Mouse (Mus musculus): ENCODE measurements around the gene Pip5k1b. TPM values are rescaled to one million over a fixed set of nuclear protein-coding genes. Genes with fewer than 3 reads are reported as not detected.

Pip5k1b gene
- polyA plus RNA-seq, 1 experiment, result 23.3 TPM

GRCm38 (mm10) chr19:24308305-24308705 is 247.4 kb downstream of the Pip5k1b start:
- TF ChIP-seq POLR2A (IDR thresholded peaks at IDR 0.05; ENCODE audit: low read depth, low read length), result no peak
- no peak for TF ChIP-seq CTCF (IDR thresholded peaks at IDR 0.05; ENCODE audit: extremely low read depth, insufficient read length, insufficient replicate concordance, low read depth, low read length)
- peaks cover 14% of the 10 kb centered on the region for H3K36me3 ChIP-seq (ENCODE audit: control insufficient read depth, insufficient read depth, low read length)

GRCm38 (mm10) chr19:24307271-24308221 is 248.1 kb downstream of the Pip5k1b start:
- TF ChIP-seq POLR2A (IDR thresholded peaks at IDR 0.05; ENCODE audit: low read depth, low read length), result no peak
- TF ChIP-seq CTCF (IDR thresholded peaks at IDR 0.05; ENCODE audit: extremely low read depth, insufficient read length, insufficient replicate concordance, low read depth, low read length), result no peak
- Histone ChIP-seq H3K4me3 (ENCODE audit: low read depth, low read length) (no peak overlapping the region), H3K27ac (ENCODE audit: insufficient read depth, low read depth, low read length) (no peak overlapping the region), H3K4me1 (ENCODE audit: control insufficient read depth, insufficient read depth, insufficient read length, low read length) (no peaks in the 10 kb centered on the region), H3K36me3 (ENCODE audit: control insufficient read depth, insufficient read depth, low read length) (peaks cover 15% of the 10 kb centered on the region), H3K27me3 (ENCODE audit: control insufficient read depth, insufficient read depth, low read length) (no peaks in the 10 kb centered on the region)
- 80% methylated on average over 13 of the region's 13 CpGs for WGBS

More at GRCm38 (mm10) chr19:24308305-24308705, 247.4 kb downstream of the Pip5k1b start:
- Histone ChIP-seq H3K27me3 (ENCODE audit: control insufficient read depth, insufficient read depth, low read length) (no peaks in the 10 kb centered on the region), H3K4me1 (ENCODE audit: control insufficient read depth, insufficient read depth, insufficient read length, low read length) (no peaks in the 10 kb centered on the region), H3K4me3 (ENCODE audit: low read depth, low read length) (no peak overlapping the region), H3K27ac (ENCODE audit: insufficient read depth, low read depth, low read length) (no peak overlapping the region)
- 65% methylated on average over 5 of the region's 5 CpGs for WGBS

GRCm38 (mm10) chr19:24306351-24306750 is 249.3 kb downstream of the Pip5k1b start:
- no peak overlapping the region for H3K27ac ChIP-seq (ENCODE audit: insufficient read depth, low read depth, low read length)
- H3K4me3 ChIP-seq (ENCODE audit: low read depth, low read length), result no peak overlapping the region
- H3K36me3 ChIP-seq (ENCODE audit: control insufficient read depth, insufficient read depth, low read length), result peaks cover 12% of the 10 kb centered on the region
- WGBS, result 92% methylated on average over 5 of the region's 5 CpGs
- no peaks in the 10 kb centered on the region for H3K27me3 ChIP-seq (ENCODE audit: control insufficient read depth, insufficient read depth, low read length)
- H3K4me1 ChIP-seq (ENCODE audit: control insufficient read depth, insufficient read depth, insufficient read length, low read length), result no peaks in the 10 kb centered on the region
- TF ChIP-seq POLR2A (IDR thresholded peaks at IDR 0.05; ENCODE audit: low read depth, low read length), result no peak
- TF ChIP-seq CTCF (IDR thresholded peaks at IDR 0.05; ENCODE audit: extremely low read depth, insufficient read length, insufficient replicate concordance, low read depth, low read length), result peak; percentile 12; the same call in 1 of the 2 replicates

- no peaks in the 10 kb centered on the region for H3K4me1 ChIP-seq (ENCODE audit: control insufficient read depth, insufficient read depth, insufficient read length, low read length)
- no peak overlapping the region for H3K4me3 ChIP-seq (ENCODE audit: low read depth, low read length)
- H3K27ac ChIP-seq (ENCODE audit: insufficient read depth, low read depth, low read length), result no peak overlapping the region
- H3K36me3 ChIP-seq (ENCODE audit: control insufficient read depth, insufficient read depth, low read length), result peaks cover 17% of the 10 kb centered on the region
- WGBS, result 89% methylated on average over 10 of the region's 10 CpGs
- TF ChIP-seq CTCF (IDR thresholded peaks at IDR 0.05; ENCODE audit: extremely low read depth, insufficient read length, insufficient replicate concordance, low read depth, low read length), result no peak
- TF ChIP-seq POLR2A (IDR thresholded peaks at IDR 0.05; ENCODE audit: low read depth, low read length), result no peak
- H3K27me3 ChIP-seq (ENCODE audit: control insufficient read depth, insufficient read depth, low read length), result no peaks in the 10 kb centered on the region
Measured at GRCm38 (mm10) chr19:24302198-24302597, 253.5 kb downstream of the Pip5k1b start.

- Histone ChIP-seq H3K36me3 (ENCODE audit: control insufficient read depth, insufficient read depth, low read length) (peaks cover 17% of the 10 kb centered on the region), H3K27me3 (ENCODE audit: control insufficient read depth, insufficient read depth, low read length) (no peaks in the 10 kb centered on the region), H3K4me1 (ENCODE audit: control insufficient read depth, insufficient read depth, insufficient read length, low read length) (no peaks in the 10 kb centered on the region), H3K4me3 (ENCODE audit: low read depth, low read length) (no peak overlapping the region), H3K27ac (ENCODE audit: insufficient read depth, low read depth, low read length) (no peak overlapping the region)
- WGBS, result 81% methylated on average over 5 of the region's 5 CpGs
- TF ChIP-seq CTCF (IDR thresholded peaks at IDR 0.05; ENCODE audit: extremely low read depth, insufficient read length, insufficient replicate concordance, low read depth, low read length) (no peak), POLR2A (IDR thresholded peaks at IDR 0.05; ENCODE audit: low read depth, low read length) (no peak)
Measured at GRCm38 (mm10) chr19:24301768-24302148, 253.9 kb downstream of the Pip5k1b start.

GRCm38 (mm10) chr19:24300994-24301767 is 254.5 kb downstream of the Pip5k1b start:
- Histone ChIP-seq H3K4me3 (ENCODE audit: low read depth, low read length) (no peak overlapping the region), H3K27me3 (ENCODE audit: control insufficient read depth, insufficient read depth, low read length) (no peaks in the 10 kb centered on the region), H3K27ac (ENCODE audit: insufficient read depth, low read depth, low read length) (no peak overlapping the region), H3K36me3 (ENCODE audit: control insufficient read depth, insufficient read depth, low read length) (peaks cover 16% of the 10 kb centered on the region), H3K4me1 (ENCODE audit: control insufficient read depth, insufficient read depth, insufficient read length, low read length) (no peaks in the 10 kb centered on the region)
- TF ChIP-seq POLR2A (IDR thresholded peaks at IDR 0.05; ENCODE audit: low read depth, low read length), result no peak
- TF ChIP-seq CTCF (IDR thresholded peaks at IDR 0.05; ENCODE audit: extremely low read depth, insufficient read length, insufficient replicate concordance, low read depth, low read length), result peak; percentile 89; the same call in 1 of the 2 replicates
- WGBS, result 48% methylated on average over 9 of the region's 9 CpGs

GRCm38 (mm10) chr19:24293537-24293936 is 262.1 kb downstream of the Pip5k1b start:
- 70% methylated on average over 5 of the region's 5 CpGs for WGBS
- H3K4me1 ChIP-seq (ENCODE audit: control insufficient read depth, insufficient read depth, insufficient read length, low read length), result no peaks in the 10 kb centered on the region
- TF ChIP-seq CTCF (IDR thresholded peaks at IDR 0.05; ENCODE audit: extremely low read depth, insufficient read length, insufficient replicate concordance, low read depth, low read length) (no peak), POLR2A (IDR thresholded peaks at IDR 0.05; ENCODE audit: low read depth, low read length) (no peak)

More at GRCm38 (mm10) chr19:24293537-24293936, 262.1 kb downstream of the Pip5k1b start:
- peaks cover 4% of the 10 kb centered on the region for H3K36me3 ChIP-seq (ENCODE audit: control insufficient read depth, insufficient read depth, low read length)
- H3K27me3 ChIP-seq (ENCODE audit: control insufficient read depth, insufficient read depth, low read length), result no peaks in the 10 kb centered on the region
- no peak overlapping the region for H3K27ac ChIP-seq (ENCODE audit: insufficient read depth, low read depth, low read length)
- no peak overlapping the region for H3K4me3 ChIP-seq (ENCODE audit: low read depth, low read length)

Data from small intestine, adult 2 months (tissue).